Mouse (Mus musculus): ENCODE measurements around the gene Tfpi. TPM values are rescaled to one million over a fixed set of nuclear protein-coding genes. Genes with fewer than 3 reads are reported as not detected.

The Tfpi gene
- polyA plus RNA-seq, 1 experiment from 2014 or later = 46.3 TPM

GRCm38 (mm10) chr2:84481863-84482262 is 5.3 kb upstream of the Tfpi start:
- Histone ChIP-seq H3K27me3 (ENCODE audit: control insufficient read depth, insufficient read depth, low read length) (no peaks in the 10 kb centered on the region), H3K27ac (ENCODE audit: low read length) (no peak overlapping the region), H3K4me1 (ENCODE audit: control insufficient read depth, insufficient read depth, low read length) (no peaks in the 10 kb centered on the region), H3K9ac (ENCODE audit: low read length) (peak overlapping the region; percentile 11; the same call in 1 of the 2 replicates), H3K4me2 (ENCODE audit: low read depth, low read length) (peak overlapping the region; percentile 40; the same call in 1 of the 2 replicates), H3K4me3 (replicated peaks; ENCODE audit: low read length) (no peak overlapping the region; the same call in 1 of the 2 replicates), H3K36me3 (ENCODE audit: control insufficient read depth, insufficient read depth, low read length) (no peaks in the 10 kb centered on the region), H3K9me3 (replicated peaks; ENCODE audit: control insufficient read depth, low read length) (no peaks in the 10 kb centered on the region)
- 19% methylated on average over 7 of the region's 7 CpGs for WGBS
- ATAC-seq (ENCODE audit: insufficient read depth, low FRiP score) = no peak

GRCm38 (mm10) chr2:84479036-84479435 is 2.5 kb upstream of the Tfpi start:
- H3K4me1 ChIP-seq (ENCODE audit: control insufficient read depth, insufficient read depth, low read length) = no peaks in the 10 kb centered on the region
- no peaks in the 10 kb centered on the region for H3K36me3 ChIP-seq (ENCODE audit: control insufficient read depth, insufficient read depth, low read length)
- H3K4me2 ChIP-seq (ENCODE audit: low read depth, low read length) = peak overlapping the region; percentile 37; the same call in 1 of the 2 replicates
- no peak for ATAC-seq (ENCODE audit: insufficient read depth, low FRiP score)
- H3K9me3 ChIP-seq (replicated peaks; ENCODE audit: control insufficient read depth, low read length) = no peaks in the 10 kb centered on the region
- 12% methylated on average over 3 of the region's 3 CpGs for WGBS
- no peak overlapping the region; the same call in 1 of the 2 replicates for H3K9ac ChIP-seq (ENCODE audit: low read length)
- H3K27me3 ChIP-seq (ENCODE audit: control insufficient read depth, insufficient read depth, low read length) = no peaks in the 10 kb centered on the region
- no peak overlapping the region for H3K4me3 ChIP-seq (replicated peaks; ENCODE audit: low read length)
- H3K27ac ChIP-seq (ENCODE audit: low read length) = no peak overlapping the region

GRCm38 (mm10) chr2:84477759-84478158 is 1.2 kb upstream of the Tfpi start:
- WGBS = 85% methylated on average over 6 of the region's 6 CpGs
- H3K4me2 ChIP-seq (ENCODE audit: low read depth, low read length) = no peak overlapping the region
- ATAC-seq (ENCODE audit: insufficient read depth, low FRiP score) = no peak
- H3K36me3 ChIP-seq (ENCODE audit: control insufficient read depth, insufficient read depth, low read length) = no peaks in the 10 kb centered on the region
- H3K9me3 ChIP-seq (replicated peaks; ENCODE audit: control insufficient read depth, low read length) = no peaks in the 10 kb centered on the region
- H3K27ac ChIP-seq (ENCODE audit: low read length) = no peak overlapping the region
- H3K4me3 ChIP-seq (replicated peaks; ENCODE audit: low read length) = no peak overlapping the region
- H3K4me1 ChIP-seq (ENCODE audit: control insufficient read depth, insufficient read depth, low read length) = no peaks in the 10 kb centered on the region
- H3K27me3 ChIP-seq (ENCODE audit: control insufficient read depth, insufficient read depth, low read length) = no peaks in the 10 kb centered on the region
- H3K9ac ChIP-seq (ENCODE audit: low read length) = no peak overlapping the region

GRCm38 (mm10) chr2:84476131-84476530 is 444 bp downstream of the Tfpi start:
- no peak for ATAC-seq (ENCODE audit: insufficient read depth, low FRiP score)
- peak overlapping the region; percentile 63 for H3K9ac ChIP-seq (ENCODE audit: low read length)

GRCm38 (mm10) chr2:84475601-84476000 is 974 bp downstream of the Tfpi start:
- peak overlapping the region; percentile 52 for H3K4me3 ChIP-seq (replicated peaks; ENCODE audit: low read length)
- ATAC-seq (ENCODE audit: insufficient read depth, low FRiP score) = 0 out of 2 replicates have a peak, but pooled peaks have one; percentile 49
- H3K9ac ChIP-seq (ENCODE audit: low read length) = peak overlapping the region; percentile 63
- H3K27me3 ChIP-seq (ENCODE audit: control insufficient read depth, insufficient read depth, low read length) = no peaks in the 10 kb centered on the region
- no peaks in the 10 kb centered on the region for H3K4me1 ChIP-seq (ENCODE audit: control insufficient read depth, insufficient read depth, low read length)
- 13% methylated on average over 1 of the region's 1 CpGs for WGBS
- no peaks in the 10 kb centered on the region for H3K36me3 ChIP-seq (ENCODE audit: control insufficient read depth, insufficient read depth, low read length)
- H3K27ac ChIP-seq (ENCODE audit: low read length) = peak overlapping the region; percentile 69
- no peaks in the 10 kb centered on the region for H3K9me3 ChIP-seq (replicated peaks; ENCODE audit: control insufficient read depth, low read length)
- peak overlapping the region; percentile 59 for H3K4me2 ChIP-seq (ENCODE audit: low read depth, low read length)

More at GRCm38 (mm10) chr2:84476131-84476530, 444 bp downstream of the Tfpi start:
- H3K27me3 ChIP-seq (ENCODE audit: control insufficient read depth, insufficient read depth, low read length) = no peaks in the 10 kb centered on the region
- no peaks in the 10 kb centered on the region for H3K4me1 ChIP-seq (ENCODE audit: control insufficient read depth, insufficient read depth, low read length)
- WGBS = 14% methylated on average over 3 of the region's 3 CpGs
- H3K4me3 ChIP-seq (replicated peaks; ENCODE audit: low read length) = peak overlapping the region; percentile 52
- peak overlapping the region; percentile 59 for H3K4me2 ChIP-seq (ENCODE audit: low read depth, low read length)
- no peaks in the 10 kb centered on the region for H3K36me3 ChIP-seq (ENCODE audit: control insufficient read depth, insufficient read depth, low read length)
- peak overlapping the region; percentile 69 for H3K27ac ChIP-seq (ENCODE audit: low read length)
- H3K9me3 ChIP-seq (replicated peaks; ENCODE audit: control insufficient read depth, low read length) = no peaks in the 10 kb centered on the region

- ATAC-seq (ENCODE audit: insufficient read depth, low FRiP score) = no peak
- no peaks in the 10 kb centered on the region for H3K9me3 ChIP-seq (replicated peaks; ENCODE audit: control insufficient read depth, low read length)
- no peaks in the 10 kb centered on the region for H3K4me1 ChIP-seq (ENCODE audit: control insufficient read depth, insufficient read depth, low read length)
- no peak overlapping the region for H3K4me2 ChIP-seq (ENCODE audit: low read depth, low read length)
- no peaks in the 10 kb centered on the region for H3K36me3 ChIP-seq (ENCODE audit: control insufficient read depth, insufficient read depth, low read length)
- H3K9ac ChIP-seq (ENCODE audit: low read length) = peak overlapping the region; percentile 31; the same call in 1 of the 2 replicates
- H3K4me3 ChIP-seq (replicated peaks; ENCODE audit: low read length) = no peak overlapping the region
- 14% methylated on average over 6 of the region's 6 CpGs for WGBS
- no peaks in the 10 kb centered on the region for H3K27me3 ChIP-seq (ENCODE audit: control insufficient read depth, insufficient read depth, low read length)
- H3K27ac ChIP-seq (ENCODE audit: low read length) = no peak overlapping the region
Observed at GRCm38 (mm10) chr2:84474651-84475050, 1.9 kb downstream of the Tfpi start.

GRCm38 (mm10) chr2:84473941-84474530 is 2.5 kb downstream of the Tfpi start:
- 0 out of 2 replicates have a peak, but pooled peaks cover 2% of the 10 kb centered on the region for H3K9me3 ChIP-seq (replicated peaks; ENCODE audit: control insufficient read depth, low read length)
- no peaks in the 10 kb centered on the region for H3K4me1 ChIP-seq (ENCODE audit: control insufficient read depth, insufficient read depth, low read length)
- no peak overlapping the region for H3K27ac ChIP-seq (ENCODE audit: low read length)
- no peak overlapping the region for H3K9ac ChIP-seq (ENCODE audit: low read length)
- no peak for ATAC-seq (ENCODE audit: insufficient read depth, low FRiP score)
- no peaks in the 10 kb centered on the region for H3K27me3 ChIP-seq (ENCODE audit: control insufficient read depth, insufficient read depth, low read length)
- H3K36me3 ChIP-seq (ENCODE audit: control insufficient read depth, insufficient read depth, low read length) = 0 out of 2 replicates have a peak, but pooled peaks cover 2% of the 10 kb centered on the region
- no peak overlapping the region for H3K4me3 ChIP-seq (replicated peaks; ENCODE audit: low read length)
- 75% methylated on average over 14 of the region's 14 CpGs for WGBS
- no peak overlapping the region for H3K4me2 ChIP-seq (ENCODE audit: low read depth, low read length)

- Histone ChIP-seq H3K9me3 (replicated peaks; ENCODE audit: control insufficient read depth, low read length) (0 out of 2 replicates have a peak, but pooled peaks cover 3% of the 10 kb centered on the region), H3K9ac (ENCODE audit: low read length) (no peak overlapping the region), H3K4me2 (ENCODE audit: low read depth, low read length) (no peak overlapping the region), H3K36me3 (ENCODE audit: control insufficient read depth, insufficient read depth, low read length) (0 out of 2 replicates have a peak, but pooled peaks cover 5% of the 10 kb centered on the region), H3K4me1 (ENCODE audit: control insufficient read depth, insufficient read depth, low read length) (no peaks in the 10 kb centered on the region), H3K27ac (ENCODE audit: low read length) (no peak overlapping the region), H3K4me3 (replicated peaks; ENCODE audit: low read length) (no peak overlapping the region), H3K27me3 (ENCODE audit: control insufficient read depth, insufficient read depth, low read length) (no peaks in the 10 kb centered on the region)
- ATAC-seq (ENCODE audit: insufficient read depth, low FRiP score) = no peak
- 82% methylated on average over 4 of the region's 4 CpGs for WGBS
Observed at GRCm38 (mm10) chr2:84467391-84467790, 9.2 kb downstream of the Tfpi start.

- H3K27me3 ChIP-seq (ENCODE audit: control insufficient read depth, insufficient read depth, low read length) = no peaks in the 10 kb centered on the region
- H3K36me3 ChIP-seq (ENCODE audit: control insufficient read depth, insufficient read depth, low read length) = 0 out of 2 replicates have a peak, but pooled peaks cover 5% of the 10 kb centered on the region
- H3K27ac ChIP-seq (ENCODE audit: low read length) = no peak overlapping the region
- no peak overlapping the region for H3K9ac ChIP-seq (ENCODE audit: low read length)
- H3K9me3 ChIP-seq (replicated peaks; ENCODE audit: control insufficient read depth, low read length) = 0 out of 2 replicates have a peak, but pooled peaks cover 3% of the 10 kb centered on the region
- 25% methylated on average over 7 of the region's 7 CpGs for WGBS
- H3K4me1 ChIP-seq (ENCODE audit: control insufficient read depth, insufficient read depth, low read length) = no peaks in the 10 kb centered on the region
- no peak for ATAC-seq (ENCODE audit: insufficient read depth, low FRiP score)
- H3K4me2 ChIP-seq (ENCODE audit: low read depth, low read length) = no peak overlapping the region
- H3K4me3 ChIP-seq (replicated peaks; ENCODE audit: low read length) = no peak overlapping the region
Observed at GRCm38 (mm10) chr2:84464956-84465355, 11.6 kb downstream of the Tfpi start.

Data from stomach, embryonic 16.5 days (tissue).